Mouse (Mus musculus) CD8-positive naive resting alpha-beta T cell, adult 2 months (primary cell): ENCODE results near the gene Cnot1.

ENCODE experiments used
- DNase-seq, 2 experiments: peaks; one replicate each; pipeline ENCODE4 v3.0.0; 2022; ENCODE audit warnings: low read depth in 2 of 2, low spot score in 2 of 2

Cnot1 gene

DNA sequence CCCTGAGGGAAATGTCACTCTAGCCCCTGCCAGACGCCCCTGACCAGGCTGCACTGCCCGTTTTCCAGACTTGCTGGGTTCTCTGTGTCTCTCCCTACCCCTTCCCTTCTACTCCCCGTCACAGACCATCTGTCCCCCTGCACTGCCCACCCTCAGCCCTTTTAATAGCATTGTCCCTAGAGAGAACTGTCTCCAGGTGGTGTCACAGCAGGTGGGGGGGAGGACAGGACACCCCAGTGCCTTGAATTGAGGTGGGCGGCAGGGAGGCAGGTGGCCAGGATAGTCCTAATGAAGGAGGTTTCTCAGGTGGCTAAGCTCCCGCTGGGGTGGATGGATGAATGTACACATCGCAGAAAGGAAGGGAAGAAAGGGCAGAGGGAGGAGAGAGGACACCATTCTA, 112.6 kb downstream of the Cnot1 start:
- DNase-seq: no peak

DNA sequence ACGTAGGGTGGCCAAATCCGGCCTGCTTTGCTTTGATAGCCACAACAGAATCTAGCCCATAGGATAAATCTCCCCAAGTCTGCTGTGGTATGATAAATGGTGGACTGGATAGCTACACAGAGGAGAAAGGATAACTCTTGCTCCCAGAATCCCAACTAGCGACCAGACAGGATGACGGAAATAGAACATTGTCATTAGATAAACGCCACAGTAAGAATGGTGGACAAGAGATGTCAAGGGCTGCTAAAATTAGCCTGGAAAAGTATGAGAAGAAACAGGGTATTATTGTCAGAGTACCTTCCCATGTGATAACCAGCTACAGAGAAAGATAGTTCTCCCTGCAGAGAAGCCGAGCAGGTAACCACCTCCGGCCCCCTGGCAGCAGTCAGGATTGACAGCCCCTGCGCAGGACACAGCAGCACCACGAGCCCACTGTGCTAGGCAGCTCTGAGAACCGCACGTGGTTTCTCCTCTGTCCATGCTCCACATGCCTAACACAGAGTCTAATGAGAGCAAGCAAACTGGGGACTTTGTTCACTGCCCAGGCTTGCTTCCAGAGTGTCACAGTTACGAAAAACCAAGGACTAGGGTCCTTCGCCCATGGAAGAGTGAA, 116.2 kb downstream of the Cnot1 start:
- DNase-seq: no peak

DNA sequence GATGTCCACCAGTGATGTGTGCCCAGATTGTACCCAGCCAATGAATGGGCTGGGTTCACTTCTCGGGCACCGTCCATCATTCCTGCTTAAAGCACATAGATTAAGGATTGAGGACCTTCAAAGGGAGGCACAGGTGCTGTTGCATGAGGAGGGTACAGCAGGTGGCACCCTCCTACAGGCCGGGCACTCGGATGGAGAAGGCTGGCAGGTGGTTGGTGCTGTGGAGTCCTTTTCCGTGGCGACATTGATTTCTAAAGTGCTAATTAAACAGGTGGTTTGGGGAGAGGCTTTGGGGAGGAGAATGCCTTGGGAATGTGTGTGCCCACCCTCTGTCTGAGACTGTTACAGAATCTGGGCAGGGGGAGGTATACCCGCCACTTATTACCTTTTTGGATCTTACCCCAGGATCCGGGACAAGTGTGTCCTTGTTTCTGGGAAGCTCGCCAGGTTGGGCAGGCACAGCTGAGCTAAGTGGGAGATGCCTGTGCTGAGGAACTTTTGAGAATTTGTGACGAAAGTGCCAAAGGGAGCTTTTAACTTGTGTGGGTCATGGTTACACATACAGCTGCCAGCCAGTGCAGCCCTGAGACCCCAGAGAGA, 119.1 kb downstream of the Cnot1 start:
- DNase-seq: no peak

DNA sequence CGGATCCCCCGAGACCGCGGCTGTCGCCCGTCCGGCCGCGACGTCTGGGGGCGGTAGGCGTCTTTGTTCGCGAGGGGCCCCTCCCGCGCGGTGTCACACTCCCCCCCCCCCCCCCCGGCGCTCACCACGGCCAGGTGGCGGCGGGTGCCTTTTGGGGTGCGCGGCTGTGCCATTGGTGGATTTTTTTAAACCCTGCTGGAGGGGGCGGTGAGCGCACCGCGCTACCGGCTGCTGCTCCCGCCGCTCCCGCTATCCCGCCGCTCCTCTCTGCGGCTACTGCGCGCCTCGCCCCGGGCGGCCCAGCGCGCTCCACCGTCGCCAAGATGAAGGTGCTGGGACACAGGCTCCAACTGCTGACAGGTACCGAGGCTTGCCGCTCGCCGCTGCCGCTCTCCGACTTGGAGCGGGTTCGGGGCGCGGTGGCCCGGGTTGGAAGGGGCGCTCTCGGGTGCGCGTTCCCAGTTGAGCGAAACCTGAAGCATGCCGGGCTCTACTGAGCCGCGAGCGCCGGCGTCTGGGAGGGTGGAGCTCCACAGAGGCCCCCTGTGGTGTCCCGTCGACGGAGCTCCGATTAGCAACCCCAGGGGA, 129.1 kb downstream of the Cnot1 start:
- DNase-seq: no peak

DNA sequence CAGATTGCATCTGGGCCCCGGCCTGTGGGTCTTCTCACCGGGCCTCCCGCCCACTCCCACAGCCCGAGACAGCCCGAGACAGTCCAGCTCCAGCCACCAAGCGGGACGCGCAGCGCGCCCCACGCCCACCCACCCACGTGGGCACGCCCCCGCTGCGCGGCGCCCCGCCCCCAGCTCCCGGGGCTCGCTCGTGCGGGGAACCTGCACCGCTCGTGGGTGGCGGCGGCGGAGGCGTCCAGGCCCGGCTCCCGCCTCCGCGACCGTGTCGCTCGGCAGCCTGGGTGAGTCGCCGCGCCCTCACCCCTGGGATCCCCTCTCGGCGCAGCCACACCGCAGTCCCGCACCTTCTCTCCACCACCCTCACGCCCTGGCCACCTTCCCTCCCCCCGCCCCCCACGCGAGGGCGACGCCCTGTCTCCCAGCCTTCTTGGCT, 129.7 kb downstream of the Cnot1 start:
- DNase-seq: no peak

DNA sequence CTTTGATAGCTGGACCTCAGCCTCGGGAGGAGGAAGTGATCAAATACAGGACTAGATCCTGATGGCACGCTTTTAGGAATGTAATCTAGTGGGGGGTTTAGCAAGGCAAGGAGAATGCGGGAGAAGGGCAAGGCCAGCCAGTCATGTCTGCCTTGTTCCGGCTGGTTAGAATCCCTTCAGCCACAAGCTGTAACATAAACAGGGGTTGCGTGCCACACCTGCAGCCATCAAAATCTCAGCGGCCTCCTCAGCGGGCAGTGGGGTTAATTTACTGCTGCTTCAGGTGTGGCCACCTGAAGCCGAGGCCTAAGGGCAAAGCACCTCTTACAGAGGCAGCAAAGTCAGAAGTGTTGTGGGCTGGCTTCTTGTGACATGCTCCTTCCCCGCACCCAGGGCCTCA, 130.6 kb downstream of the Cnot1 start, which contains the start of gene Ndrg4:
Gene Ndrg4, plus strand, starts transcription at position 350 of the 400 bp plus-strand sequence.
- DNase-seq: no peak

DNA sequence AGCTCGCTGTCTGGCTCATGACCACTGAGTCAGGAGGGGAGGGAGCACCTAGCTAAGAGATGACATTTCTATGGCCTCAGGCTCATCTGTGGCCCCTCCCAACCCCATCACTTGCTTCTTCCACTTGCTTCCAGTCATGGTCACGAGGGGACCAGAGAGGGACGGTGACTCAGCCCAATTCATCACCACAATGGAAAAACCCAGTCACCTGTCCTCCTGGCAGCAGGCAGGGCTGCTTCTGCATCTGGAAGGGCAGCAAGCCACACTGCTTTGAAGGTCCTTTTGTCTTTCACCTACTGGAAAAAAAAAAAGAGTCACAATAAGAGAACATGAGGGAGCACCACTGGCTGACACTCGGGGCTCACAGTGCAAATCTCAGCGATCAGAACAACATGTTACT, 134.5 kb downstream of the Cnot1 start:
- no peak for DNase-seq

DNA sequence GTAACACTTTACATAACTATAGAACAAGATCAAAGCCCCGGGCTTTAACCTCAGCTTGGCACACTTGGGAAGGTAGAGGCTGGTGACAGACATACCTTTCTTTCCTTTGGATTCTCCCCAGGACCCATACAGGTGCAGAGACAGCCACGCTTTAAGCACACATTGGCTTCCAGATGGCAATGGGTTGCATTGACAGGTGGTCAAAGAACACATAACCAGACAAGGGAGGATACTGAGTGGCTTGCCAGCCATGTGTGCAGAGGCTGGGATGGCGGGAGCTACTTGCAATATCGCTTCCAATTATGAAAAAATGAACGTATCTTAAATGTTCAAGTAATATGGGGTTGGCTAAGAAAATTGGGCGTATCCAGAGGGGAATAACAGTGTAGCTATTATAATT, 135.4 kb downstream of the Cnot1 start:
- no peak for DNase-seq

DNA sequence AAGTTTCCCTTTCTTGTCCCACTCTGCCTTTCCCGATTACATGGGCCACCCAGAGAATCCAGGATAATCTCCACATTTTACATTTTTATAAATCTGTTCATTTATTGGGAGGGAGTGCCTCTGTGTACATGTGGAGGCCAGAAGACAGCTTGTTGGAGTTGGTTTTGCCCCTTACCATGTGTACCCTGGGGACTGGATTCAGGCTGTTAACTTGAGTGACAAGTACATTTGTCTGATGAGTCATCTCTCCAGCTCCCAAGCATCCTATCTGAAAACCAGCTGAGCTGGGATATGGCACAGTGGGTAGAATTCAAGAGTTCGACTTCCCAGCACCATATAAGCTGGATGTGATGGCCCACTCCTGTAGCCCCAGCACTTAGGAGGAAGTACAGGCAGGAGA, 137.3 kb downstream of the Cnot1 start:
- no peak for DNase-seq
